Mouse (Mus musculus) forelimb bud, embryonic 11.5 days (tissue): ENCODE data around the gene Slc22a14.

Experiments
- DNase-seq: peaks from one replicate; pipeline ENCODE4 v3.0.0-alpha.2; 2012; ENCODE audit warnings: low read depth, low spot score

Gene Slc22a14

DNA sequence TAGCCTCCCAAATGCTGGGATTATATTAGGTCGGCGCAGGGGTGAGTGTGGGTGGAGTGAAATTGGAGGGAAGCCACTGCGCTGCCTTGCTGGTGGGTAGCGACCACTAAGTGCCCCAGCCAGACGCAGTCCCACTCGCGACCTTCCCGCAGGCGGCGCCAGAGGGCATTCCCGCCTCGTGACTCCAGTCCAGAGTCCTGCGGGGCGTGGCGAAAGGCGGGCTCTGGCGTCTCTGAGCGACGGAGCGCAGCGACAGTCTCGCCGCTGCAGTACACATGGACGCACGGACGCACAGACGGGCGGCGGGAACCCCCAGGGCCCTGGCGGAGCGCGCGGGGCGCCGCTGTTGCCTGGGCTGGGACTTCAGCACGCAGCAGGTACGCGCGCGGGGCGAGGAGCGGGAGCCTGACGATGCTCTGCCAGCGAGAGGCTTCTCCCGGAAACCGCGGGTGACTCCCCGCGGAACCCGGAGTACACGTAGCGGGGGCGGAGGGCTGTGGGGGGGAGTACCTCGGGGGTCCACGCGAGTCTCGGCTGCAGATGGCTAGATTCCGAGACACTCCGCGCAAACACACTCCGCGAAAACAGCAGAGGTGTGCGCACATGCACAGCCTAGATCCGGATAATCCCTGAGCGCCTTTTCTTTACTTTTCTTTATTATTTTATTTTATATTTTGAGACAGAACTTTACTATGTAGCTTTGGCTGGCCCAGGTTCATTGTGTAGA lies 7.9 kb downstream of the Slc22a14 start, which contains the start of gene Xylb:
Xylb (plus strand) TSS at position 51 of the 727 bp plus-strand sequence.
- peak; percentile 84 for DNase-seq

DNA sequence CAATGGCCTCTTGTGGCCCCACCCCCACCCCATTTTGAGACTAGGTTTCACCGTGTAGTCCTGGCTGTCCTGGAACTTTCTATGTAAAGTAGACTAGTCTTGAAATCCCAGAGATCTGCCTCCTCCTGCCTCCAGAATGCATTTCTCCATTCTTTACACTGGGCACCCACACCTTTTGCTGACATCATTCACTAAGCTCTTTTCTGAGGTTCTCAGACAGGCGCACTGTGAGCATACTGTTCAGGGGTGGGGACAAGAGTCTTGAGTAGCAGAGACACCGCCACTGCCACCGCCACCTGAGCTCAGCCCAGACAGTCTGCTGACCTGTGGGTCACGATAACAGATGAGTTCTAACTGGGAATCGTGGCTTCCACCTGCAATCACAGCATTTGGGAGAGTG lies 9.4 kb downstream of the Slc22a14 start:
- DNase-seq, result no peak

DNA sequence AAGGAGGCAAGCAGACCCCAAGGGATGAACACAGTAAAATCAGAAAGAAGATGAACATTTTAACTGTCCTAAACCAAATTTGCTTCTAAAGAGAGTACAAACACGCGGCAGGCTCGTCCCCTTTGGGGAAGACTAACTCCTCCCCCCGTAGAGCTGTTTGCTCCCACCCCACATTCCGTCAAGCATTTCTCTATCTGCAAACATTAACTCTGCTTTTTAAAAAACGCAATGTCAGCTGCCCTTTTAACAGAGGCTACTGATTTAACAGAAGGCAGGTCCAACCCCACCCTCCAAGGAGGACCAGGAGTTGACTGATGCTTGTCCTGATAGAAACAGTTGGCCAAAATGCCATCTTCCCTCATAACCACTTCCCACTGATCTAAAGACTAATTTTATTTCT lies 11.4 kb downstream of the Slc22a14 start:
- DNase-seq, result no peak

DNA sequence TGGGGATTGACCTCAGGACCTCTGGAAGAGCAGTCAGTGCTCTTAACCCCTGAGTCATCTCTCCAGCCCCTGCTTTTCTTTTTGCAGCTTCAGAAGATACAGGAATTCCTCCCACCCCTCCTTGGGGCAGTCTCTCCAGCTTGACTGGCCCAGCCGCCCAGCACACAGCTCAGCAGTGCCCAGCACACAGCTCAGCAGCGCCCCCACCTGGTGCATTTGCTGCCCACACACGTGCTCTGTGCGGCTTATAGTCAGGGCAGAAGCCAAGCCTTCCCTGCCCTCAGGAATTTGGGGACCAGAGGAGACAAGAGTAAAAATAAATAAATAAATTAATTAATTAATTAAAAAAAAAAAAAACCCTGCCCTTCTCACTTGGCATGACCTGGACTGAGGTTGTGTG lies 13.3 kb downstream of the Slc22a14 start:
- peak; percentile 62 for DNase-seq

DNA sequence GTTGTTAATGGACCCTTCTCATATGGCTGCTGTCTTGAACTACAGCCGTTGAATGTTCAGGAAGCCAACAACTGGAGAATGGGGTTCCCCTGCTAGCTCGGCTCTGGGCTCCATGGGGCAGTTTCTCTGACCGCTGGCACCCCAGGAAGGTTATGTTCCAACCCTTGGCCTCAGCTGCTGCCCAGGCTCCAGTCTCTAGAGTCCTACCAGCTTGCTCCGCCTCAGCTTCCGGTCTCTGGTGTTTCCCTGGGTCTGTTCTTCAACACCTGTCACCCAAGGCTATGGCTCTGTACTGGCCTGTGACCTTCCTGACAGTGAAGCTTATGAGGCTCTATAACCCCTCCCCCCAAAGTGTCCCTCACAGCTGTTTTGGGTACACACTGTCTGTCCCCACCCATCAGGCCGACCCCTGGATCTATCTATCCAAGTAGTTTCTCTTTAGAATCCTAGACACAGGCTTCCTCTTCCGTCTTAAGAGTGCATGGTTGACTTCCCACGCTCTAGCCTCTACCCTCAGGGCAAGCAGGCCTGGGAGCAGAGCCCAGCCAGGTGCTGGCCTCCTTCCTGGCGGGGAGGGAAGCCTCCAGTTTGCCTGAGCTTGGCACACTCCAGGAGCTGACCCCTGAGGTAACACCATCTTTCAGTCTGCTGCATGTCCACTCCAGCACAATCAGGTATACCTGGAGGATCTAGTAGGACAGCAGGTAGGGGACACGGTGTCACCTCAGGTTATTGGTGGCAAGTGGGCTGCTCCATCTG lies 14.2 kb downstream of the Slc22a14 start:
- no peak for DNase-seq

DNA sequence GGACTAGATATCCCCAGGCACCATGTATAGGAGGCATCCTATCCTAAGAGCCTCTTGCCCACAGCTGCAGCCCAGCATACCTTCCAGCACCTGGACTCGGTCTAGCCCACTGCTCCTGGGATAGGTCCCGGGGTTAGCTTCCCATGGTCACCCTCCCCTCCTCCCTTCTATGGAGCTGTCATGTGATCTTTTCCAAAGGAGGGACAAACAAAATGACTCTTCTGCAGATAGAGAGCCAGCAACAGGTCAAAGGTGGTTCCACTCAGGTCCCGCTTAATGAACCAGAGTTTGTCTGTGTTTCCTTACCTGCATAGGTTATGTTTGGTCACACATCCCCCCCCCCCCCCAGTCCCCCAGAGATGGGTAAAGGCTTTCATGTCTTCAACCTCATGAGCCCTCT lies 14.8 kb downstream of the Slc22a14 start:
- no peak for DNase-seq

DNA sequence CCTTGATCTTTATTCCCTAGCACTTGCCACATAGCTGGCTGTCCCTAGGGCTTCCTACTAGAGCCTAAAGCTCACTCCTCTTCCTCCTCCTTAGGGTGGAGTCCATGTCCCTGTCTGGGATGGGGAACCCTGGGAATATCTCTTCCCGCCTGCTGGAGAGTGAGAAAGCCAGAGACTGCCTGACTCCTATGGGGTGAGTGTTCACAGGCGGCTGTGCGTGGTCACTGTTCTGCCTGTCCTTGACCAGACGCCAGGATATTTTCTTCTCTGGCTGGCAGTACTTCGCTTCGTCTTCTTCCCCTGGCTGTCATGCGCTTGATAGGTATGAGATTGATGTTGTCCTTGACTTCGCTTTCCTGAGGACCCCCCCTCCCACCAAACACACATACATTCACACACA lies 19.0 kb downstream of the Slc22a14 start:
- DNase-seq, result no peak

DNA sequence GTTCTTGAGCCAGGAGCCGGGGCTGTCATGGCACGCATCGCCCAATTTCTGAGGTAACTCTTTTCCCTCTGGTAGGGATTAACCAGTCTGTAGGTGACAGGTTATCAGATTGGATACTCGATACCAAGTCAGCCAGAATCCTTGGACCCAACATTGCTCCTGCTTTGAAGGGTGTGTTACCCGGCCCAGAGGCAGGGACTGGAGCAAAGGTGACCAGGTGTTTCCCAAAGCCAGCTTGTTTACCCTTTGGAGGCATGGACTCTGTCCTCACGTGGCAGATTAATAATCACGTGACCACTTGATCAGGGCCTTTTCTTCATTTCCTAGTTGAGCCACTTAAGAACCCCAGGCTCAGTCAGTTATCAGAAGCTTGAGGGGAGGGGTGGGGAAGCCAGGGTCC lies 22.6 kb downstream of the Slc22a14 start:
- no peak for DNase-seq

DNA sequence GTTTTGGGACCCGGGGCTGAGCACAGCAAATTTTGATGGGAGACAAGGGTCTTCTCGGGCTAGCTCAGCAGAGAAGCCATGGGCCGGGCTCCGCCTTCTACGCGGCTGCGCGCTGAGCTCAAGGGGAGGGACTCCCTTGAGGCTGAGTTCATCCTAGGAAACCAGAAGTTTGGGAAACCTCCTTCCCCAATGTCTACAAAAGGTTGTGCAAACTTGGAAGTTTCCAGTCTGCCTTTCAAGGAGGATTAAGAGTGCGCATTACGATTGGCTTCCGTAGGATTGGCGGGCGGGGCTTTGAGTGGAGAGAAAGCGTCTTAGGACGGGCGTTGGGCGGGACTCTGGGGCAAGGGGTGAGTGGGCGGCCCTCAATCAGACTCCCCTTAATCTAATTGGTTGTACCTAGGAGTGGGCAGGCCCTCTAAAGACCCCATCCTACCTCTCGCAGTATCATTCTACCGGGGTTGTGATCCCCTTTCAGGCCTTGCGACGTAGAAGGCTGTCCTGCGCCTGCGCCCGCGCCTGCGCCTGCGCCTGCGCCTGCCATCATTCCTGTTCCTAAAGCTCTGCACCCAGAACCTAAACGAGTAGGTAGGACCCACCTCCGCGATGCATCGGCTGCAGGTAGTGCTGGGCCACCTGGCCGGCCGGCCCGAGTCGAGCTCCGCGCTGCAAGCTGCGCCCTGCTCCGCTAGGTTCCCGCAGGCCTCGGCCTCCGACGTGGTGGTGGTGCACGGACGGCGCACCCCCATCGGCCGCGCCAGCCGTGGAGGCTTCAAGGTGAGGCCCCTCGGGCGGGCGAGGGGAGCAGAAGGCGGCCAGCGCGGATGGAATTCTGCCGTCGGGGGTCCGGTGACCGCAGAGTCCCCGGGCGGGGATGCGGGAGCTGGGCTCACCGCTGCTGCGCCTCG lies 24.2 kb downstream of the Slc22a14 start, which contains the start of gene Myd88:
Myd88 (minus strand) TSS at position 503 of the 908 bp plus-strand sequence.
- peak; percentile 95 for DNase-seq

DNA sequence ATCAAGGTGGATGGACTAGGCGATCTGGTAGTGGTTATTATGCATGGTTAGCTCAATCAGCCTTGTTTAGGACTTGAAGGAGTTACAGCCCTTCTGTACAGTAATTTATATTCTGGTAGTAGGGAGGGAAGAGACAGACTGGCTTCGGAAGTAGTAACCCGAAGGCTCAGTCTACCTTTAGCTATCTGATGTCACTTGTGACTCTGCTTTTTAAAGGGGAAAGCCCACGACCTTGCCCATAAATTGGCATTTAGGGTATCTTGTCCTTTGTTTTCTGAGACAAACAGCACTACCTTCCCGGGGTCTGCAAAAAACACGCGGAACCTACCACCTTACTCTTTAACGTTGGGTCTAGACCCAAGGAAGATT lies 25.2 kb downstream of the Slc22a14 start:
- DNase-seq, result no peak

DNA sequence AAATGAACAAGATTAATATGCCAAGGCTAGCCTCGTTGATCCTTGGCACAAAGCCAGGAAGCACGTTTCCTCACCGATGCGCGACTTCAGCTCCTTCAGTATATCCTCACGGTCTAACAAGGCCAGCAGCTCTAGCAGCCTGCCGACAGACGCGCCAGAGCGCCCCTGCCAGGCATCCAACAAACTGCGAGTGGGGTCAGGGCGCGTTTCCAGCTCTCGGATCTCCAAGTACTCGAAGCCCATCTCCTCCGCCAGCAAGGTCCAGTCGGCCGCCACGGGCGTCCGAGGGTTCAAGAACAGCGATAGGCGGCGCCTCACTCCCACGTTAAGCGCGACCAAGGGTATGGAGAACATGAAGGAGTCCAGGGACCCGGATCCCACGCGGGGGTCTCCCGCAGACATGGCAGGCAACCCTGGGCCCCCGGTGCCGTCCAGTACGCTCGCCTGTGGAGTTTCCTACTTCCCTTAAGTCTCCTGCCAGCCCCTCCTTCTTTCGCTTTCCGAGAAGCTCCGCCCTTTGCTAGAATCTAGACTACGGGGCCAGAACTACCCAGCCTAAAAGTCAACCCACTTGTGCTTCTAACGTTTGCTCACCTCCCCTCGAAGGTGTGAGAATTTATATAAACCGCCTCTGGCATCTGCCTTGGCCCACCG lies 25.7 kb downstream of the Slc22a14 start, which contains the start of gene Acaa1a:
Acaa1a (plus strand) TSS at position 119 of the 654 bp plus-strand sequence.
- DNase-seq, result no peak

DNA sequence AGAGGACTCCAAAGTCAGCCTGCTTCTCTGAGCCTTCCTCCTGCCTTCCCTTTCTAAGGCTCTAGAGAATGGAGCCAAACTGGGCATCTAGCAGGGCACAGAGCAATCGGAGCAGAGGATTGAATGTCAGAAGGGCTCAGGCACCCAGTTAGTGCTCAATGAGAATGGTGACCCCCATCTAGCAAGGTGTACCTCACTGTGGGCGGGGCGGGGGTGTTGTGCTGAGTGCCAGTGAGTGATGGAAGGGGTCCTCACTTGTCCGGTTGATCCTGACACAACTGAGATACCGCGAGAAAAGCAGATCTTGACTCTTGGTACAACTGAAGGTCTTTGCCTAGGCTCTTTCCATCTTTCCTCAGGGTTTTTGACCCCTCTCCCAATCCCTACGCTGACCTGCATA lies 26.2 kb downstream of the Slc22a14 start:
- no peak for DNase-seq

DNA sequence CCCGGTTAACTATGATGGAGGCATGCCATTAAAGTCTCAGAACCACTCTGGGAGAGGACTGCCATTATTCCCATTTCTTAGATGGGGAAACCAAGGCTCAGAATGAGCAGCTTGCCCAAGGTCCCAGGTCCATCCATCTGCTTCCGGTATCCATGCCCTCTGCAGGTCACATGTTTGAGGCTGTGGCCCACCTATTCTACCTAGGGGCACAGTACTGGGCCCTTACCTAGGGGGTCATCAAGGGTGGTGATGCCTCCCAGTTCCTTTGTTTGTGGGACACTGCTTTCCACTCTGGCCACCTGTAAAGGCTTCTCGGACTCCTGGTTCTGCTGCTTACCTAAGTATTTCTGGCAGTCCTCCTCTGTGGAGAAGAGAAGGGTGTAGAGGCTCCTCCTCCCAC lies 27.0 kb downstream of the Slc22a14 start:
- DNase-seq, result no peak

DNA sequence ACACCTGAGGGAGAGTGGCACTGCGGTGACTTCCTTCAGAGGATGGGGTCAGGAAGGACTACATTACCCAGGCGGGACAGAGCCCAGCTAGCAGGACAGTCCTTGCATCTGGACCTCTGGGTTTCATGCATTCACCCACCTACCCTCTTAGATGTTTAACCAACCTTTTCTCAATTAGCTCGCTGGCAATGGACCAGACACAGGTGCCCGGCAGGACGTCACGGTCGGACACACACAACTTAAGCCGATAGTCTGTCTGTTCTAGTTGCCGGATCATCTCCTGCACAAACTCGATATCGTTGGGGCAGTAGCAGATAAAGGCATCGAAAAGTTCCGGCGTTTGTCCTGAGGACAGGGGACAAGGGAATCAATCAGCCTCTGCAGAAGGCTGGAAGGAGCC lies 27.5 kb downstream of the Slc22a14 start:
- DNase-seq, result no peak

DNA sequence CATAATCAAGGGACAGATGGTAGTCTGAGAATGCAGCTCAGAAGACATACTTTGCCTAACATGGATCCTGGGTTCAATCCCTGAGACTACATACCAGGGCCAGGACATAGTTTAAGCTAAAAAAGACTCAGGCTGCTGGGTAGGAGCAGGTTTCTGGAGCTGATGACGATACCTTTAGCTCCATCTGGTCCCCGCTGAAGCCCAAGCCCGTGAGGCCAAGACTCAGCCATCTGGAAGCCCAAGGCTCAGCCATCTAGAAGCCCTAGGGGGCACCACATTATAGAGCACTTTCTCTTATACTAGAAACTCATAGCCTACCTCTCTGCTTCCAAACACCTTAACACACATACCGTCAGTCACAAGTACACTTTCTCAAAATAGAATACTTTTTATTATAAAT lies 29.8 kb downstream of the Slc22a14 start:
- no peak for DNase-seq

DNA sequence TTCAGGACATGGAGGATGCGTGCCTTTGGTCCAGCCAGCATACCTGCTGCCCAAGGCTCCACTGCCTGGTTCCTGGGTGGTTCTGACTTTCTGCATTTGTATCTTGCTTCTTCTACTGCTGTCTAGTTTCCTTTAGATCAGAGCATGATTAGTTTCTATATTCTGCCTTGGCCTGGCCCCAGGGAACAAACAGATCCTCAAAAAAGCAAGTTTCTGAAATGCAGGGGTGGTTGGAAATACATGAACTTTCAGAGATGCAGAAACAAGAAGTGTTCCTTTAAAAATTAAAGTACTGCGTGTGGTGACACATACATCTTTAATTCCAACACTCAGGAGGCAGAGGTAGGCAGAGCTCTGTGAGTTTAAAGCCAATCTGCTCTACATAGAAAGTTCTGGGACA lies 30.5 kb downstream of the Slc22a14 start:
- no peak for DNase-seq

DNA sequence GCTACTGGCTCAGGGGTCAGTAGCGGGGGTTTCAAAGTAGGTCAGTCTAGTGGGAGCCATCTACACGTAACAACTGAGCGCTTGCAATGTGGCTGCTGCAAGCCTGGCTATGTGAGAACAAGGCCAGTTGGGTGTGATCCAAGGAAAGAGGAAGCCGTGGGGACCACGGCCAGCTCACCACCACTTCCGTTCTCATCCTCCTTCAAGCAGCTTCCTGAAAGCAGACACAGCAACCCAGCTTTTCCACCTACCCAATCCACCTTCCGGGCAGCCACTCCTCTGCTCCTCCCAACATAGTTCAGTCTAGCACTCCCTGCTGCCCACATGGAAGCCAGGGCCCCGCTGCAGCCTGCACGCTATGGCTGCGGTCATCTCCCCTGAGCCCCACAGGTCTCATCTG lies 31.0 kb downstream of the Slc22a14 start:
- no peak for DNase-seq

DNA sequence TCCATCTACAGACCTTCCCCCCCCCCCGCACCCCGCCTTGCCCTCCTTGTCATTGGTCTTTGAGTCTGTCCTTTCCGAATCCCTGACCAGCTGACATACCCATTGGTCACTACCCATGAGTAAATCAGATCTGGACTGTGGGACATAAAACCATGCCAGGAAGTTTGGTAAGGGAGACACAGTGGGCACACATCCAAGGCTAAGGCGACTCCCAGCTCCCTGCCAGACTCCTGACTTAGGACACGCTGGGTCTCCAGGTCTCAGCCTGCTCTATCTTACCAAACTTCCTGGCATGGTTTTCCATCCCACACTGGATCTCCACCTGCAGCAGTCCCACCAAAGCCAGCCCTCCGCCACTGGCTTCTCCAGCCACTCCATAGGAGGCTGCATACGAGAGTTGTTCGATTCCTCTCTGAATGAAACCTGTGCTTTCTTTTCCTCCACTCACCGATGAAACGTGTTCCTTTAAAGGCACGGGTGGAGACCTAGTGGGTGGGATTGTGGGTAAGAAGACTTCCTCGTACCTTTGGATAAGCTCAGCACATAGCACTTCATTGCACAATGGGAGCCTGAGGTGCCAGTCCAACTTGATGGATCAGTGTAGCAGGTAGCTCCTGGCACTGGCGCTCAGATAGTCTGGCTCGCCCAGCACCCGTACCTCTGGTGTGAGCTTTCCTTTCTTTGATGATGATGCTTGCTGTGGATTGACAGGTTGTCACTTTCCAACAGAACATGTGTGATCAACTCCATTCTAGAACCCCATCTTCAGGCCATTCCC lies 35.0 kb downstream of the Slc22a14 start:
- DNase-seq, result no peak

DNA sequence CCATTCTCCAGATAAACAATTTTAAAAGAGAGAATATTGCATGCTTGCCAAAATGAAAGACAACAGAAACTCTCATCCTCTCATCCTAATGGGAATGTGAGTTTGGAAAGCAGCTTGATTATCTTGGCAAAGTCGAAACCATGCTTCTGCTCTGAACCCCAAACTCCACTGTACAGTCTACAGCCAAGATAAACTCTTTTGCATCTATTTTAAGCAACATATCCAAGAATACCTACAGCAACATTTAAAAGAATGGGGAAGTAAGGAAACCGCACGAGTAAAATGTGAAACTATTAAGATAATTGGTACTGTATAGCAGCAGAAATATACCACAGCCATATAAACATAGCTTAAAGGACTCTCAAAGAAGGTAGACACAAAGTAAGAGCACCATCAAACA lies 36.9 kb downstream of the Slc22a14 start:
- DNase-seq, result no peak

DNA sequence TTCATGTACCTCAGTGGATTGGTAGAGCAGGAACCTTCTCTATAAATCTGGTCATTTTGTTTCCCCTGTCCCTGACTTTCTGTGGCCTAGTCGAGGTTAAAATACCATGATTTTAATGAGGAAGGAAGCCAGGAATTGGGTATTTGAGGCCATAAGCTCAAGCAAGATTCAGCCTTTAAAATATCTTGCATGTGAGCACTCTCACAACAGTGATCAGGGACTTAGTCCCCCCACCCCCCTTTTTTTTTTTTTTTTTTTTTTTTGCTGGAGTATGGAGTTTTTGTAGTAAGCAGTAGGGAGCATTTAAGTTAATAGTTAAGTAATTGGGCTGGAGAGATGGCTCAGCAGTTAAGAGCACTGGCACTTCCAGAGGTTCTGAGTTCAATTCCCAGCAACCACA lies 41.2 kb downstream of the Slc22a14 start:
- no peak for DNase-seq

DNA sequence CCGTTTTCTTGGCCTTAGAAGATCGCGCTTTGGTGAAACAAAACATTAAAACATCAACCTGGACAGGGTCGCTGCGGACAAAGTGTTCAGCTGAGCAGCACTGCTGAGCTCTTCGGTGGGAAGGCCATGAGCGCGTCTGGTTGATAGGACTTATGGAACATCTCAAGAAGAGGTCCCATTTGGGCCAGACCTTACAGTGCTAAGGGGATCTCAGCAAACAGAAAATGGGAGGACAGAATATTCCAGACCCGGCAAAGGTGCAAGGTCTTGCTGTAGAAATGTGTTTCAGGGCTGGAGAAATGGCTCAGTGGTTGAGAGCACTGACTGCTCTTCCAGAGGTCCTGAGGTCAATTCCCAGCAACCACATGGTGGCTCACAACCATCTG lies 42.1 kb downstream of the Slc22a14 start:
- DNase-seq, result no peak
